Mouse (Mus musculus) heart, embryonic 13.5 days (tissue): ENCODE data around the gene Pgm2. TPM values are rescaled to one million over a fixed set of nuclear protein-coding genes. Genes with fewer than 3 reads are reported as not detected.

ENCODE experiments used
- ATAC-seq: fragments of 200-750 bp; cut with Nextera tagmentation; 2 replicates; pipeline ENCODE4 v1.8.0; 2017; ENCODE audit warnings: moderate TSS enrichment; ENCODE audit not compliant: insufficient number of reproducible peaks, low FRiP score, low TSS enrichment; ENCODE audit errors: extremely low read depth
- H3K27ac ChIP-seq: fragments of 300-500 bp; sonication (generic); replicated peaks from 2 replicates; pipeline ENCODE4 v1.5.1; 2015; ENCODE audit warnings: moderate library complexity, mild to moderate bottlenecking, inconsistent platforms
- H3K27me3 ChIP-seq: fragments of 300-500 bp; sonication (generic); replicated peaks from 2 replicates; pipeline ENCODE4 v1.6.1; 2015; ENCODE audit warnings: mild to moderate bottlenecking, inconsistent platforms
- H3K36me3 ChIP-seq: fragments of 300-500 bp; sonication (generic); 2 replicates; pipeline ENCODE4 v1.6.1; 2015; ENCODE audit warnings: mild to moderate bottlenecking, inconsistent platforms
- H3K4me1 ChIP-seq: fragments of 300-500 bp; sonication (generic); 2 replicates; pipeline ENCODE4 v1.6.1; 2015; ENCODE audit warnings: inconsistent platforms
- H3K4me2 ChIP-seq: fragments of 300-500 bp; sonication (generic); 2 replicates; pipeline ENCODE4 v1.6.1; 2015; ENCODE audit warnings: inconsistent platforms, mild to moderate bottlenecking, moderate library complexity
- H3K4me3 ChIP-seq: fragments of 300-500 bp; sonication (generic); 2 replicates; pipeline ENCODE4 v1.5.1; 2015; ENCODE audit warnings: moderate library complexity, mild to moderate bottlenecking, inconsistent platforms
- H3K9ac ChIP-seq: fragments of 300-500 bp; sonication (generic); 2 replicates; pipeline ENCODE4 v1.6.1; 2015; ENCODE audit warnings: inconsistent platforms, mild to moderate bottlenecking, moderate library complexity
- H3K9me3 ChIP-seq: fragments of 300-500 bp; sonication (generic); 2 replicates; pipeline ENCODE4 v1.6.1; 2016; ENCODE audit warnings: inconsistent platforms
- WGBS: fragments of 180-500 bp; shearing (Covaris S2); methylation state at CpG from one replicate; pipeline ENCODE4 v1.1.7; 2015; ENCODE audit warnings: mixed read lengths; 5-methylcytosine and 5-hydroxymethylcytosine counted together
- polyA plus RNA-seq: library from polyadenylated mRNA; unstranded; fragments of >200 nt; fragmentation: Nextera tagmentation; extraction: Ambion mirVana; gene quantifications from 2 replicates; pipeline ENCODE4 v1.2.1, GENCODE M21; 2015

Gene Pgm2
- polyA plus RNA-seq, 1 experiment from 2014 or later = 18.1 TPM

GRCm38 (mm10) chr5:64109217-64109616 lies 16.5 kb downstream of the Pgm2 start:
- Histone ChIP-seq H3K9me3 (no peaks in the 10 kb centered on the region), H3K36me3 (peaks cover 92% of the 10 kb centered on the region), H3K9ac (no peak overlapping the region), H3K4me2 (no peak overlapping the region), H3K4me1 (no peaks in the 10 kb centered on the region), H3K27me3 (no peaks in the 10 kb centered on the region), H3K27ac (no peak overlapping the region), H3K4me3 (no peak overlapping the region)
- 43% methylated on average over 3 of the region's 3 CpGs for WGBS
- ATAC-seq = no peak

- Histone ChIP-seq H3K27ac (no peak overlapping the region), H3K4me1 (no peaks in the 10 kb centered on the region), H3K4me2 (no peak overlapping the region), H3K27me3 (no peaks in the 10 kb centered on the region), H3K9ac (no peak overlapping the region), H3K36me3 (peaks cover 95% of the 10 kb centered on the region), H3K4me3 (no peak overlapping the region), H3K9me3 (peaks cover 17% of the 10 kb centered on the region)
- no peak for ATAC-seq
- 72% methylated on average over 3 of the region's 3 CpGs for WGBS
Measured at GRCm38 (mm10) chr5:64112360-64112759, 19.6 kb downstream of the Pgm2 start.

- Histone ChIP-seq H3K4me3 (no peak overlapping the region), H3K9ac (no peak overlapping the region), H3K4me2 (no peak overlapping the region), H3K27me3 (no peaks in the 10 kb centered on the region), H3K4me1 (no peaks in the 10 kb centered on the region), H3K36me3 (peaks cover 80% of the 10 kb centered on the region), H3K27ac (no peak overlapping the region), H3K9me3 (peaks cover 18% of the 10 kb centered on the region)
- no peak for ATAC-seq
- WGBS = 85% methylated on average over 6 of the region's 6 CpGs
Measured at GRCm38 (mm10) chr5:64114210-64114609, 21.5 kb downstream of the Pgm2 start.

- ATAC-seq = no peak
- Histone ChIP-seq H3K9me3 (peaks cover 18% of the 10 kb centered on the region), H3K4me2 (no peak overlapping the region), H3K4me3 (no peak overlapping the region), H3K27ac (no peak overlapping the region), H3K36me3 (peaks cover 54% of the 10 kb centered on the region), H3K9ac (no peak overlapping the region), H3K4me1 (no peaks in the 10 kb centered on the region), H3K27me3 (no peaks in the 10 kb centered on the region)
- WGBS = 80% methylated on average over 1 of the region's 1 CpGs
Measured at GRCm38 (mm10) chr5:64117191-64117590, 24.4 kb downstream of the Pgm2 start.

GRCm38 (mm10) chr5:64125783-64126182 lies 33.0 kb downstream of the Pgm2 start:
- Histone ChIP-seq H3K27ac (no peak overlapping the region), H3K9ac (no peak overlapping the region), H3K4me2 (no peak overlapping the region), H3K9me3 (no peaks in the 10 kb centered on the region), H3K27me3 (no peaks in the 10 kb centered on the region), H3K36me3 (peaks cover 34% of the 10 kb centered on the region), H3K4me3 (no peak overlapping the region), H3K4me1 (no peaks in the 10 kb centered on the region)
- ATAC-seq = no peak
- WGBS = 67% methylated on average over 5 of the region's 5 CpGs

- Histone ChIP-seq H3K4me1 (no peaks in the 10 kb centered on the region), H3K36me3 (peaks cover 27% of the 10 kb centered on the region), H3K27ac (no peak overlapping the region), H3K4me3 (no peak overlapping the region), H3K9ac (no peak overlapping the region), H3K9me3 (no peaks in the 10 kb centered on the region), H3K27me3 (no peaks in the 10 kb centered on the region), H3K4me2 (no peak overlapping the region)
- WGBS = 45% methylated on average over 5 of the region's 5 CpGs
- ATAC-seq = no peak
Measured at GRCm38 (mm10) chr5:64131550-64131949, 38.8 kb downstream of the Pgm2 start.

GRCm38 (mm10) chr5:64133901-64134300 lies 41.2 kb downstream of the Pgm2 start:
- WGBS = 88% methylated on average over 4 of the region's 4 CpGs
- no peak overlapping the region for H3K4me3 ChIP-seq
- no peaks in the 10 kb centered on the region for H3K27me3 ChIP-seq
- H3K36me3 ChIP-seq = peaks cover 8% of the 10 kb centered on the region
- no peak for ATAC-seq
- no peaks in the 10 kb centered on the region for H3K9me3 ChIP-seq
- H3K27ac ChIP-seq = no peak overlapping the region
- H3K9ac ChIP-seq = no peak overlapping the region
- H3K4me1 ChIP-seq = no peaks in the 10 kb centered on the region
- H3K4me2 ChIP-seq = no peak overlapping the region

GRCm38 (mm10) chr5:64136325-64136724 lies 43.6 kb downstream of the Pgm2 start:
- no peaks in the 10 kb centered on the region for H3K9me3 ChIP-seq
- no peak overlapping the region for H3K4me3 ChIP-seq
- H3K4me1 ChIP-seq = no peaks in the 10 kb centered on the region
- no peak overlapping the region for H3K27ac ChIP-seq
- no peak overlapping the region for H3K4me2 ChIP-seq
- no peak overlapping the region for H3K9ac ChIP-seq
- ATAC-seq = no peak
- no peaks in the 10 kb centered on the region for H3K27me3 ChIP-seq
- H3K36me3 ChIP-seq = no peaks in the 10 kb centered on the region
- WGBS = 64% methylated on average over 5 of the region's 5 CpGs

- Histone ChIP-seq H3K9ac (no peak overlapping the region), H3K27ac (no peak overlapping the region), H3K9me3 (no peaks in the 10 kb centered on the region), H3K36me3 (no peaks in the 10 kb centered on the region), H3K27me3 (no peaks in the 10 kb centered on the region), H3K4me2 (no peak overlapping the region), H3K4me1 (no peaks in the 10 kb centered on the region), H3K4me3 (no peak overlapping the region)
- WGBS = 74% methylated on average over 3 of the region's 3 CpGs
- ATAC-seq = no peak
Measured at GRCm38 (mm10) chr5:64140202-64140601, 47.5 kb downstream of the Pgm2 start.

GRCm38 (mm10) chr5:64144315-64144714 lies 51.6 kb downstream of the Pgm2 start:
- Histone ChIP-seq H3K9me3 (no peaks in the 10 kb centered on the region), H3K4me2 (no peak overlapping the region), H3K36me3 (no peaks in the 10 kb centered on the region), H3K4me3 (no peak overlapping the region), H3K4me1 (peaks cover 9% of the 10 kb centered on the region), H3K9ac (no peak overlapping the region), H3K27me3 (no peaks in the 10 kb centered on the region), H3K27ac (no peak overlapping the region)
- no peak; the same call in 1 of the 2 replicates for ATAC-seq
- WGBS = 72% methylated on average over 5 of the region's 5 CpGs

GRCm38 (mm10) chr5:64146384-64147005 lies 53.7 kb downstream of the Pgm2 start:
- no peaks in the 10 kb centered on the region for H3K36me3 ChIP-seq
- 35% methylated on average over 10 of the region's 10 CpGs for WGBS
- H3K27me3 ChIP-seq = peaks cover 11% of the 10 kb centered on the region
- no peak overlapping the region for H3K9ac ChIP-seq
- H3K4me2 ChIP-seq = no peak overlapping the region
- H3K4me3 ChIP-seq = no peak overlapping the region
- no peak overlapping the region for H3K27ac ChIP-seq
- H3K4me1 ChIP-seq = peaks cover 19% of the 10 kb centered on the region
- H3K9me3 ChIP-seq = no peaks in the 10 kb centered on the region
- no peak for ATAC-seq
